Mouse (Mus musculus) testis, postnatal 10 days (tissue): ENCODE measurements around the gene Cnih4.

Experiments used
- DNase-seq: peaks from one replicate; pipeline ENCODE4 v3.0.0; 2021; ENCODE audit warnings: low spot score

Gene Cnih4

GRCm38 (mm10) chr1:181143950-181144836 lies at the start of gene Cnih4, which contains the start of gene Nvl:
Gene Cnih4, plus strand, starts transcription at chr1:181144693.
Gene Nvl, minus strand, starts transcription at chr1:181144204.
- DNase-seq: peak; percentile 95

GRCm38 (mm10) chr1:181117112-181117511 lies 27.4 kb upstream of the Cnih4 start:
- DNase-seq: no peak

GRCm38 (mm10) chr1:181124145-181124544 lies 20.3 kb upstream of the Cnih4 start:
- DNase-seq: no peak

GRCm38 (mm10) chr1:181125916-181126315 lies 18.6 kb upstream of the Cnih4 start:
- no peak for DNase-seq

- DNase-seq: no peak
Measured at GRCm38 (mm10) chr1:181126766-181127165, 17.7 kb upstream of the Cnih4 start.

- no peak for DNase-seq
Measured at GRCm38 (mm10) chr1:181131915-181132314, 12.6 kb upstream of the Cnih4 start.

- DNase-seq: no peak
Measured at GRCm38 (mm10) chr1:181138730-181139129, 5.8 kb upstream of the Cnih4 start.

- DNase-seq: no peak
Measured at GRCm38 (mm10) chr1:181143609-181143949, 914 bp upstream of the Cnih4 start.

- no peak for DNase-seq
Measured at GRCm38 (mm10) chr1:181144966-181145365, 473 bp downstream of the Cnih4 start.

GRCm38 (mm10) chr1:181146187-181146586 lies 1.7 kb downstream of the Cnih4 start:
- DNase-seq: no peak

GRCm38 (mm10) chr1:181148540-181148939 lies 4.0 kb downstream of the Cnih4 start:
- no peak for DNase-seq

- no peak for DNase-seq
Measured at GRCm38 (mm10) chr1:181149373-181150017, 5.0 kb downstream of the Cnih4 start.

- no peak for DNase-seq
Measured at GRCm38 (mm10) chr1:181150431-181150826, 5.9 kb downstream of the Cnih4 start.

- DNase-seq: peak; percentile 96
Measured at GRCm38 (mm10) chr1:181150827-181151534, 6.5 kb downstream of the Cnih4 start.

GRCm38 (mm10) chr1:181151541-181151940 lies 7.0 kb downstream of the Cnih4 start:
- no peak for DNase-seq

GRCm38 (mm10) chr1:181167816-181168215 lies 23.3 kb downstream of the Cnih4 start:
- DNase-seq: no peak

- DNase-seq: no peak
Measured at GRCm38 (mm10) chr1:181168377-181168776, 23.9 kb downstream of the Cnih4 start.

- DNase-seq: no peak
Measured at GRCm38 (mm10) chr1:181170210-181170609, 25.7 kb downstream of the Cnih4 start.

GRCm38 (mm10) chr1:181188925-181189324 lies 44.4 kb downstream of the Cnih4 start:
- DNase-seq: no peak

GRCm38 (mm10) chr1:181199446-181199845 lies 55.0 kb downstream of the Cnih4 start:
- no peak for DNase-seq

GRCm38 (mm10) chr1:181210147-181210546 lies 65.7 kb downstream of the Cnih4 start:
- no peak for DNase-seq

GRCm38 (mm10) chr1:181210601-181211402 lies 66.3 kb downstream of the Cnih4 start:
- DNase-seq: peak; percentile 63
